Mouse (Mus musculus) thymus, postnatal 25 days (tissue): Measurements from ENCODE around the gene Wdr48.
A peak's percentile ranks its signal among the peaks of the same experiment; 100 is the strongest.

Experiments
- DNase-seq: peaks from one replicate; pipeline ENCODE4 v3.0.0; 2022

Gene Wdr48

GRCm38 (mm10) chr9:119894339-119895009 is at the start of gene Wdr48:
Gene Wdr48, plus strand, starts transcription at chr9:119894878.
- DNase-seq: peak; percentile 97

GRCm38 (mm10) chr9:119847187-119847586 is 47.5 kb upstream of the Wdr48 start:
- DNase-seq: no peak

- DNase-seq: no peak
Observed at GRCm38 (mm10) chr9:119848671-119849070, 46.0 kb upstream of the Wdr48 start.

- DNase-seq: no peak
Observed at GRCm38 (mm10) chr9:119849214-119849613, 45.5 kb upstream of the Wdr48 start.

GRCm38 (mm10) chr9:119852347-119853030 is 42.2 kb upstream of the Wdr48 start:
- no peak for DNase-seq

- DNase-seq: no peak
Observed at GRCm38 (mm10) chr9:119853071-119853846, 41.4 kb upstream of the Wdr48 start.

- DNase-seq: no peak
Observed at GRCm38 (mm10) chr9:119854170-119854569, 40.5 kb upstream of the Wdr48 start.

- no peak for DNase-seq
Observed at GRCm38 (mm10) chr9:119887144-119887901, 7.4 kb upstream of the Wdr48 start.

GRCm38 (mm10) chr9:119888843-119889246 is 5.8 kb upstream of the Wdr48 start:
- no peak for DNase-seq

- no peak for DNase-seq
Observed at GRCm38 (mm10) chr9:119889446-119889845, 5.2 kb upstream of the Wdr48 start.

GRCm38 (mm10) chr9:119890692-119891091 is 4.0 kb upstream of the Wdr48 start:
- DNase-seq: peak; percentile 30

GRCm38 (mm10) chr9:119893881-119894280 is 797 bp upstream of the Wdr48 start:
- DNase-seq: no peak

GRCm38 (mm10) chr9:119895040-119895721 is 503 bp downstream of the Wdr48 start:
- DNase-seq: peak; percentile 69

GRCm38 (mm10) chr9:119899446-119899845 is 4.8 kb downstream of the Wdr48 start:
- DNase-seq: no peak

GRCm38 (mm10) chr9:119902410-119903151 is 7.9 kb downstream of the Wdr48 start:
- no peak for DNase-seq

GRCm38 (mm10) chr9:119908708-119909107 is 14.0 kb downstream of the Wdr48 start:
- DNase-seq: no peak

- DNase-seq: no peak
Observed at GRCm38 (mm10) chr9:119909931-119910330, 15.3 kb downstream of the Wdr48 start.

- DNase-seq: no peak
Observed at GRCm38 (mm10) chr9:119913087-119913838, 18.6 kb downstream of the Wdr48 start.

GRCm38 (mm10) chr9:119919858-119920257 is 25.2 kb downstream of the Wdr48 start:
- no peak for DNase-seq

- no peak for DNase-seq
Observed at GRCm38 (mm10) chr9:119923462-119923861, 28.8 kb downstream of the Wdr48 start.

GRCm38 (mm10) chr9:119925120-119925657 is 30.5 kb downstream of the Wdr48 start:
- no peak for DNase-seq
